Comparison of ENCODE assay signal across 8 mouse cellular contexts in the genomic region with DNA sequence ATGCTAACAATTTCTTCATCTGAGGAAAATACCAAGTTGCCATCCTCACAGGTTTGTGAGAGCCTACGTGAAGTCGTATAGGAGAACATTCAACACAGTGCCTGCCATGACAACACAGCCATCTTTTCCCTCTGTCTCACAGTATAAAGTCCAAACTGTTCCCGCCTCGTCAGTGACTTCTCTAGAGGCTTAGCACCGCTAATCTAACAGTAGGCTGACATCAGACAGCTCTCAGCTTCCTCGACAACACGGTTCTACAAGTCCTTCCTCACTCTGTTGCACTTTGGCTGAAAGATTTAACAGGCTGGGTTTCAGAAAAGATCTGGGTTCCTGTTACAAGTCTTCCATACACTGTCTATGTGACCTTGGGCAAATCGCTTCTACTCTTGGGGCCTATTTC. TPM values are rescaled to one million over a fixed set of nuclear protein-coding genes. Genes with fewer than 3 reads are reported as not detected.
DNase-seq lines count a peak whose midpoint lies in the region; ATAC-seq and TF ChIP-seq lines count a peak whose summit lies in the region.

No protein-coding gene starts in this region.

- no peak for TF ChIP-seq CTCF in left cerebral cortex, adult 2 months (IDR thresholded peaks at IDR 0.05)
- TF ChIP-seq CTCF in olfactory bulb, adult 2 months (IDR thresholded peaks at IDR 0.05; ENCODE audit: insufficient read depth, low read depth, low read length), result no peak

- H3K4me2 ChIP-seq in embryonic facial prominence, embryonic 14.5 days (ENCODE audit: low read depth, low read length), result peak overlapping the region; percentile 69

- TF ChIP-seq POLR2A in olfactory bulb, adult 2 months (IDR thresholded peaks at IDR 0.05; ENCODE audit: insufficient read depth, low read depth, low read length), result no peak

- 0 out of 2 replicates have a peak, but pooled peaks cover 13% of the 10 kb centered on the region for H3K36me3 ChIP-seq in embryonic facial prominence, embryonic 14.5 days (ENCODE audit: control insufficient read depth, insufficient read depth, low read length)

- peak overlapping the region; percentile 88 for H3K9ac ChIP-seq in embryonic facial prominence, embryonic 14.5 days (ENCODE audit: low read depth, low read length)

- WGBS in embryonic facial prominence, embryonic 14.5 days, result 71% methylated on average over 8 of the region's 8 CpGs
- WGBS in olfactory bulb, adult 2 months, result 49% methylated on average over 8 of the region's 8 CpGs

- H3K9me3 ChIP-seq in embryonic facial prominence, embryonic 14.5 days (ENCODE audit: control insufficient read depth, low read length), result no peaks in the 10 kb centered on the region

- intact Hi-C loops in left cerebral cortex, adult 2 months (cut with DNase I), result loop anchor here (1.0 to 2.0 kb wide), 2 partner anchors 38 to 89 kb away; a partner anchor contains a TSS
- intact Hi-C loops in left cerebral cortex, postnatal 14 days (cut with DNase I), result no loop called here

- ATAC-seq in embryonic facial prominence, embryonic 14.5 days (ENCODE audit: low read depth), result no peak

- H3K27ac ChIP-seq in left cerebral cortex, adult 2 months, result no peak overlapping the region; the same call in 1 of the 2 replicates
- no peak overlapping the region for H3K27ac ChIP-seq in embryonic facial prominence, embryonic 14.5 days (replicated peaks; ENCODE audit: low read depth, low read length)
- H3K27ac ChIP-seq in olfactory bulb, adult 2 months (ENCODE audit: insufficient read depth, low read depth, low read length), result no peak overlapping the region

- DNase-seq in left cerebral cortex, adult 2 months (ENCODE audit: extremely low spot score in 1 of 2, low spot score in 2 of 2), result no peak
- DNase-seq in left cerebral cortex, postnatal 14 days (ENCODE audit: low spot score in 2 of 2), result no peak
- DNase-seq in embryonic facial prominence, embryonic 14.5 days (ENCODE audit: low spot score), result no peak
- DNase-seq in kidney, postnatal 36 days, result peak; percentile 27
- no peak for DNase-seq in right cerebral cortex, postnatal 25 days
- no peak for DNase-seq in layer of hippocampus, adult 18-20 months (ENCODE audit: low spot score in 2 of 2)
- DNase-seq in left cerebral cortex, adult 18-20 months (ENCODE audit: low spot score in 2 of 2), result no peak

- H3K4me3 ChIP-seq in left cerebral cortex, adult 2 months, result peak overlapping the region; percentile 63
- peak overlapping the region; percentile 85 for H3K4me3 ChIP-seq in embryonic facial prominence, embryonic 14.5 days (ENCODE audit: low read depth, low read length)
- H3K4me3 ChIP-seq in olfactory bulb, adult 2 months (ENCODE audit: insufficient read depth, low read depth, low read length), result peak overlapping the region; percentile 28

- no peaks in the 10 kb centered on the region for H3K27me3 ChIP-seq in embryonic facial prominence, embryonic 14.5 days (replicated peaks; ENCODE audit: control insufficient read depth, insufficient read depth, low read length)

- H3K4me1 ChIP-seq in embryonic facial prominence, embryonic 14.5 days (ENCODE audit: control insufficient read depth, insufficient read depth, low read length), result peaks cover 9% of the 10 kb centered on the region
- peaks cover 9% of the 10 kb centered on the region for H3K4me1 ChIP-seq in olfactory bulb, adult 2 months (ENCODE audit: control insufficient read depth, insufficient read depth, low read length)

RNA-seq across cellular contexts. Expression of a gene that starts 1.0 kb away (rescaled TPM):
- total RNA-seq in left cerebral cortex, adult 2 months (2021), result 100 to 1,000 TPM; 185 to 195 TPM
- total RNA-seq in left cerebral cortex, postnatal 14 days (2021), result 100 to 1,000 TPM; 186 to 200 TPM
- 228 and 236 TPM in 2 replicates for polyA plus RNA-seq in embryonic facial prominence, embryonic 14.5 days (2014; fragmentation: Nextera tagmentation; extraction: Ambion mirVana)
- polyA plus RNA-seq in olfactory bulb, adult 2 months (2012; ENCODE audit: insufficient read depth, insufficient read length, low replicate concordance, missing spikeins), result not detected in 2 replicates
- total RNA-seq in layer of hippocampus, adult 18-20 months (2021), result 100 to 1,000 TPM; 193 to 203 TPM
- 100 to 1,000 TPM; 191 to 192 TPM for total RNA-seq in left cerebral cortex, adult 18-20 months (2021)

RNA-seq across cellular contexts. Expression of a gene that starts 1.1 kb away (rescaled TPM):
- total RNA-seq in left cerebral cortex, adult 2 months (2021), result 1 to 10 TPM; 1.0 to 1.4 TPM
- 1 to 10 TPM; 1.3 to 1.8 TPM for total RNA-seq in left cerebral cortex, postnatal 14 days (2021)
- polyA plus RNA-seq in embryonic facial prominence, embryonic 14.5 days (2014; fragmentation: Nextera tagmentation; extraction: Ambion mirVana), result 1.0 and 6.8 TPM in 2 replicates
- not detected in 2 replicates for polyA plus RNA-seq in olfactory bulb, adult 2 months (2012; ENCODE audit: insufficient read depth, insufficient read length, low replicate concordance, missing spikeins)
- 1 to 10 TPM; 1.8 to 2.5 TPM for total RNA-seq in layer of hippocampus, adult 18-20 months (2021)
- total RNA-seq in left cerebral cortex, adult 18-20 months (2021), result 1 to 10 TPM; 1.0 to 1.3 TPM

RNA-seq across cellular contexts. Expression of a gene that starts 57.0 kb away (rescaled TPM):
- total RNA-seq in left cerebral cortex, adult 2 months (2021), result 10 to 100 TPM; 16.3 to 19.6 TPM
- 10 to 100 TPM; 20.7 to 21.9 TPM for total RNA-seq in left cerebral cortex, postnatal 14 days (2021)
- polyA plus RNA-seq in embryonic facial prominence, embryonic 14.5 days (2014; fragmentation: Nextera tagmentation; extraction: Ambion mirVana), result 5.3 and 5.4 TPM in 2 replicates
- polyA plus RNA-seq in olfactory bulb, adult 2 months (2012; ENCODE audit: insufficient read depth, insufficient read length, low replicate concordance, missing spikeins), result not detected in 2 replicates
- 10 to 100 TPM; 15.6 to 16.4 TPM for total RNA-seq in layer of hippocampus, adult 18-20 months (2021)
- 10 to 100 TPM; 17.9 to 19.8 TPM for total RNA-seq in left cerebral cortex, adult 18-20 months (2021)

Comparison
In these comparisons a context has a peak if more than half of its experiments do, and no peak if none do; other contexts are left out.
1. DNase-seq: peak in kidney, postnatal 36 days (2 of 2); none in left cerebral cortex, adult 2 months (0 of 2), left cerebral cortex, postnatal 14 days (0 of 2), embryonic facial prominence, embryonic 14.5 days (single experiment), right cerebral cortex, postnatal 25 days (single experiment), layer of hippocampus, adult 18-20 months (0 of 2) and left cerebral cortex, adult 18-20 months (0 of 2).
2. H3K4me3 ChIP-seq: peak in every context shown above with its lines; median percentile 85 in embryonic facial prominence, embryonic 14.5 days; 63 in left cerebral cortex, adult 2 months; 28 in olfactory bulb, adult 2 months.